Mouse (Mus musculus): ENCODE measurements around the gene Cbl. TPM values are rescaled to one million over a fixed set of nuclear protein-coding genes. Genes with fewer than 3 reads are reported as not detected.

Gene Cbl
- polyA plus RNA-seq, 1 experiment from 2014 or later, result 13.4 TPM

GRCm38 (mm10) chr9:44249181-44250146 is 15.6 kb upstream of the Cbl start:
- Histone ChIP-seq H3K36me3 (ENCODE audit: control insufficient read depth, insufficient read depth, low read length) (no peaks in the 10 kb centered on the region), H3K4me3 (ENCODE audit: low read depth, low read length) (no peak overlapping the region), H3K27ac (ENCODE audit: low read depth, low read length) (no peak overlapping the region), H3K27me3 (replicated peaks; ENCODE audit: control insufficient read depth, insufficient read depth, low read length) (no peaks in the 10 kb centered on the region), H3K4me1 (ENCODE audit: control insufficient read depth, insufficient read depth, low read length) (peaks cover 18% of the 10 kb centered on the region), H3K9ac (ENCODE audit: low read length) (no peak overlapping the region), H3K4me2 (ENCODE audit: low read length) (no peak overlapping the region), H3K9me3 (replicated peaks; ENCODE audit: control insufficient read depth, low read length) (no peaks in the 10 kb centered on the region)
- DNase-seq (ENCODE audit: low spot score), result peak; percentile 65
- peak; percentile 60 for ATAC-seq
- WGBS, result 50% methylated on average over 26 of the region's 26 CpGs

- H3K27ac ChIP-seq (ENCODE audit: low read depth, low read length), result no peak overlapping the region
- H3K9ac ChIP-seq (ENCODE audit: low read length), result no peak overlapping the region
- H3K4me3 ChIP-seq (ENCODE audit: low read depth, low read length), result no peak overlapping the region
- ATAC-seq (no peak), DNase-seq (ENCODE audit: low spot score) (no peak)
- H3K36me3 ChIP-seq (ENCODE audit: control insufficient read depth, insufficient read depth, low read length), result no peaks in the 10 kb centered on the region
- peaks cover 6% of the 10 kb centered on the region; the same call in 1 of the 2 replicates for H3K4me1 ChIP-seq (ENCODE audit: control insufficient read depth, insufficient read depth, low read length)
- no peak overlapping the region for H3K4me2 ChIP-seq (ENCODE audit: low read length)
- WGBS, result 86% methylated on average over 6 of the region's 6 CpGs
- no peaks in the 10 kb centered on the region for H3K9me3 ChIP-seq (replicated peaks; ENCODE audit: control insufficient read depth, low read length)
- no peaks in the 10 kb centered on the region for H3K27me3 ChIP-seq (replicated peaks; ENCODE audit: control insufficient read depth, insufficient read depth, low read length)
Measured at GRCm38 (mm10) chr9:44247907-44248306, 14.1 kb upstream of the Cbl start.

DNA sequence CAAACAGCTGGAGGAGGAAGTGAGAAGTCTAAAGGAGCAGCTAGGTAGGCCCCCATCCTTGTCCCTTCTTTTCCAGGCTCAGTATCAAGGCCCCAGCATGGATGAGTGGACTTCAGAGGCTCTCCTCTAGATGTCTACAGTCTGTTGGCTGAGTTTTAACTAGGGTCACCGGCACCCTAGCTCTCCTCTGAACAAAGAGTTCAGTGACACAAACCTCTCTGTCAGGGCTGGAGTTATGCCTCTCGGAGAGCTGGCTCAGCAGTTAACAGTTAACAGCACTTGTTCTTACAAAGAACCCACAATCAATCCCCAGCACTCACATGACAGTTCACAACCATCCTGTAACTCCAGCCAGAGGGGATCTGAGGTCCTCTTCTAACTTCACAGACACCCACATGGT is 9.8 kb upstream of the Cbl start:
- Histone ChIP-seq H3K9me3 (replicated peaks; ENCODE audit: control insufficient read depth, low read length) (no peaks in the 10 kb centered on the region), H3K36me3 (ENCODE audit: control insufficient read depth, insufficient read depth, low read length) (no peaks in the 10 kb centered on the region), H3K27ac (ENCODE audit: low read depth, low read length) (no peak overlapping the region), H3K4me2 (ENCODE audit: low read length) (no peak overlapping the region), H3K27me3 (replicated peaks; ENCODE audit: control insufficient read depth, insufficient read depth, low read length) (no peaks in the 10 kb centered on the region), H3K9ac (ENCODE audit: low read length) (no peak overlapping the region), H3K4me1 (ENCODE audit: control insufficient read depth, insufficient read depth, low read length) (no peaks in the 10 kb centered on the region), H3K4me3 (ENCODE audit: low read depth, low read length) (no peak overlapping the region)
- ATAC-seq (no peak), DNase-seq (ENCODE audit: low spot score) (no peak)
- 63% methylated on average over 2 of the region's 2 CpGs for WGBS

DNA sequence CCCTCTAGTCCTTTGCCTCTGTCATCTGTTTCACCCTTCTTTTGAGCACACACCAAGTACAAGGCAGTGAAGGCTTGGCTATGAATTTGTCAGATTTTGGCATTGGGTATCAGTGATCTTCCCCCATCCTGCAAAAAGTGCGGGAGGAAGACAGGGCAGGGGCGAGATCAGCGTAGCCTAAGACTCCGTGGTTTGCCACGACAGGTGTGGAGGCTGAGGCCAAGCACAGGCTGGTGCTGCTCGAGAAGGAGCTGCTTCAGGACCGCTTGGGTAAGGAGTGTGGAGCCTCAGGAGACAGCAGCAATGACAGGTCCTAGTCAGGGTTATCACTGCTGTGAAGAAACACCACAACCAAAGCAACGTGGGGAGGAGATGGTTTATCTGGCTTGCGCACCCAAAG is 7.6 kb upstream of the Cbl start:
- no peak overlapping the region for H3K9ac ChIP-seq (ENCODE audit: low read length)
- H3K27me3 ChIP-seq (replicated peaks; ENCODE audit: control insufficient read depth, insufficient read depth, low read length), result no peaks in the 10 kb centered on the region
- no peak for ATAC-seq
- 77% methylated on average over 9 of the region's 9 CpGs for WGBS
- H3K9me3 ChIP-seq (replicated peaks; ENCODE audit: control insufficient read depth, low read length), result no peaks in the 10 kb centered on the region
- no peak overlapping the region for H3K4me2 ChIP-seq (ENCODE audit: low read length)
- H3K4me1 ChIP-seq (ENCODE audit: control insufficient read depth, insufficient read depth, low read length), result no peaks in the 10 kb centered on the region
- H3K27ac ChIP-seq (ENCODE audit: low read depth, low read length), result no peak overlapping the region
- no peak for DNase-seq (ENCODE audit: low spot score)
- no peaks in the 10 kb centered on the region for H3K36me3 ChIP-seq (ENCODE audit: control insufficient read depth, insufficient read depth, low read length)
- no peak overlapping the region for H3K4me3 ChIP-seq (ENCODE audit: low read depth, low read length)

- Histone ChIP-seq H3K27me3 (replicated peaks; ENCODE audit: control insufficient read depth, insufficient read depth, low read length) (no peaks in the 10 kb centered on the region), H3K4me2 (ENCODE audit: low read length) (no peak overlapping the region), H3K4me1 (ENCODE audit: control insufficient read depth, insufficient read depth, low read length) (no peaks in the 10 kb centered on the region), H3K4me3 (ENCODE audit: low read depth, low read length) (no peak overlapping the region), H3K9ac (ENCODE audit: low read length) (no peak overlapping the region), H3K27ac (ENCODE audit: low read depth, low read length) (no peak overlapping the region), H3K36me3 (ENCODE audit: control insufficient read depth, insufficient read depth, low read length) (no peaks in the 10 kb centered on the region), H3K9me3 (replicated peaks; ENCODE audit: control insufficient read depth, low read length) (no peaks in the 10 kb centered on the region)
- ATAC-seq (no peak), DNase-seq (ENCODE audit: low spot score) (no peak)
- 51% methylated on average over 5 of the region's 5 CpGs for WGBS
Measured at GRCm38 (mm10) chr9:44240911-44241310, 7.1 kb upstream of the Cbl start.

- no peaks in the 10 kb centered on the region for H3K4me1 ChIP-seq (ENCODE audit: control insufficient read depth, insufficient read depth, low read length)
- H3K36me3 ChIP-seq (ENCODE audit: control insufficient read depth, insufficient read depth, low read length), result no peaks in the 10 kb centered on the region
- H3K4me3 ChIP-seq (ENCODE audit: low read depth, low read length), result no peak within 1 kb of the TSS
- no peaks in the 10 kb centered on the region for H3K9me3 ChIP-seq (replicated peaks; ENCODE audit: control insufficient read depth, low read length)
- H3K4me2 ChIP-seq (ENCODE audit: low read length), result no peak within 1 kb of the TSS
- no peaks in the 10 kb centered on the region for H3K27me3 ChIP-seq (replicated peaks; ENCODE audit: control insufficient read depth, insufficient read depth, low read length)
- ATAC-seq, result no peak
- DNase-seq (ENCODE audit: low spot score), result no peak
- H3K27ac ChIP-seq (ENCODE audit: low read depth, low read length), result no peak within 1 kb of the TSS
- H3K9ac ChIP-seq (ENCODE audit: low read length), result no peak within 1 kb of the TSS
- WGBS, result 57% methylated on average over 2 of the region's 2 CpGs
Measured at GRCm38 (mm10) chr9:44240399-44240798, 6.5 kb upstream of the Cbl start, which contains the start of gene Ccdc153. Gene Ccdc153 (plus strand): TSS chr9:44240676.

GRCm38 (mm10) chr9:44239447-44239846 is 5.6 kb upstream of the Cbl start:
- ATAC-seq (peak; percentile 54; the same call in 1 of the 2 replicates), DNase-seq (ENCODE audit: low spot score) (peak; percentile 83)
- 7% methylated on average over 5 of the region's 5 CpGs for WGBS
- Histone ChIP-seq H3K27me3 (replicated peaks; ENCODE audit: control insufficient read depth, insufficient read depth, low read length) (no peaks in the 10 kb centered on the region), H3K36me3 (ENCODE audit: control insufficient read depth, insufficient read depth, low read length) (no peaks in the 10 kb centered on the region), H3K9me3 (replicated peaks; ENCODE audit: control insufficient read depth, low read length) (no peaks in the 10 kb centered on the region), H3K9ac (ENCODE audit: low read length) (no peak overlapping the region), H3K27ac (ENCODE audit: low read depth, low read length) (no peak overlapping the region), H3K4me2 (ENCODE audit: low read length) (no peak overlapping the region), H3K4me1 (ENCODE audit: control insufficient read depth, insufficient read depth, low read length) (no peaks in the 10 kb centered on the region), H3K4me3 (ENCODE audit: low read depth, low read length) (no peak overlapping the region)

GRCm38 (mm10) chr9:44238501-44239190 is 4.8 kb upstream of the Cbl start:
- Histone ChIP-seq H3K36me3 (ENCODE audit: control insufficient read depth, insufficient read depth, low read length) (no peaks in the 10 kb centered on the region), H3K4me3 (ENCODE audit: low read depth, low read length) (no peak overlapping the region), H3K9ac (ENCODE audit: low read length) (no peak overlapping the region), H3K27me3 (replicated peaks; ENCODE audit: control insufficient read depth, insufficient read depth, low read length) (no peaks in the 10 kb centered on the region), H3K4me2 (ENCODE audit: low read length) (no peak overlapping the region), H3K27ac (ENCODE audit: low read depth, low read length) (no peak overlapping the region), H3K9me3 (replicated peaks; ENCODE audit: control insufficient read depth, low read length) (no peaks in the 10 kb centered on the region), H3K4me1 (ENCODE audit: control insufficient read depth, insufficient read depth, low read length) (no peaks in the 10 kb centered on the region)
- 79% methylated on average over 17 of the region's 17 CpGs for WGBS
- ATAC-seq (no peak), DNase-seq (ENCODE audit: low spot score) (no peak)

GRCm38 (mm10) chr9:44237128-44237527 is 3.3 kb upstream of the Cbl start:
- DNase-seq (ENCODE audit: low spot score) (no peak), ATAC-seq (no peak)
- Histone ChIP-seq H3K9ac (ENCODE audit: low read length) (no peak overlapping the region), H3K9me3 (replicated peaks; ENCODE audit: control insufficient read depth, low read length) (no peaks in the 10 kb centered on the region), H3K27me3 (replicated peaks; ENCODE audit: control insufficient read depth, insufficient read depth, low read length) (no peaks in the 10 kb centered on the region), H3K27ac (ENCODE audit: low read depth, low read length) (no peak overlapping the region), H3K4me3 (ENCODE audit: low read depth, low read length) (no peak overlapping the region), H3K4me2 (ENCODE audit: low read length) (no peak overlapping the region), H3K4me1 (ENCODE audit: control insufficient read depth, insufficient read depth, low read length) (peaks cover 5% of the 10 kb centered on the region), H3K36me3 (ENCODE audit: control insufficient read depth, insufficient read depth, low read length) (no peaks in the 10 kb centered on the region)
- 87% methylated on average over 4 of the region's 4 CpGs for WGBS
